Mouse (Mus musculus) CH12.LX (cell line): ENCODE measurements around the gene Nanos2. TPM values are rescaled to one million over a fixed set of nuclear protein-coding genes. Genes with fewer than 3 reads are reported as not detected.
A peak's percentile ranks its signal among the peaks of the same experiment; 100 is the strongest.

ENCODE experiments used
- DNase-seq: peaks from one replicate; pipeline ENCODE4 v3.0.0-alpha.2; 2013; ENCODE audit errors: extremely low read depth
- H3K27ac ChIP-seq: 2 replicates; pipeline ENCODE4 v1.5.1; 2012; ENCODE audit warnings: low read depth, mild to moderate bottlenecking, control low read depth, moderate library complexity; ENCODE audit not compliant: insufficient read depth
- H3K27me3 ChIP-seq: replicated peaks from 2 replicates; pipeline ENCODE3; 2012; ENCODE audit warnings: inconsistent platforms
- H3K36me3 ChIP-seq, 2 experiments: replicated peaks in 1 of 2; 2 replicates each; pipeline versions ENCODE3 to v1.6.1; 2012; ENCODE audit warnings: inconsistent platforms in 1 of 2, low read length in 1 of 2, mild to moderate bottlenecking in 1 of 2, mixed read lengths in 1 of 2, moderate library complexity in 1 of 2; ENCODE audit not compliant: control insufficient read depth in 1 of 2, insufficient read depth in 1 of 2
- H3K4me1 ChIP-seq, 2 experiments: 2 replicates each; pipeline ENCODE4 v1.6.1; 2012; ENCODE audit warnings: inconsistent platforms in 1 of 2, moderate library complexity in 1 of 2; ENCODE audit not compliant: insufficient read depth in 2 of 2, control insufficient read depth in 1 of 2
- H3K4me2 ChIP-seq: 2 replicates; pipeline ENCODE4 v1.6.1; 2012; ENCODE audit warnings: low read depth, mild to moderate bottlenecking, control low read depth; ENCODE audit not compliant: poor library complexity, insufficient read depth, severe bottlenecking
- H3K4me3 ChIP-seq, 3 experiments: fragments of 150-350 bp in 1 of 3; sonication (generic) in 1 of 3; replicated peaks in 1 of 3; 2 replicates each; pipeline versions ENCODE3 to v1.5.1; 2011 to 2012; ENCODE audit warnings: low read depth in 2 of 3, low read length in 2 of 3, mild to moderate bottlenecking in 2 of 3, moderate library complexity in 2 of 3, control low read depth in 1 of 3, improper control_type of control experiment in 1 of 3, inconsistent platforms in 1 of 3, mixed read lengths in 1 of 3; ENCODE audit not compliant: poor library complexity in 1 of 3
- H3K79me2 ChIP-seq: replicated peaks from 2 replicates; pipeline ENCODE4 v1.6.1; 2012; ENCODE audit warnings: mild to moderate bottlenecking, moderate library complexity; ENCODE audit not compliant: control insufficient read depth, poor library complexity, insufficient read depth, severe bottlenecking; ENCODE audit errors: extremely low read depth
- H3K9ac ChIP-seq: 2 replicates; pipeline ENCODE4 v1.6.1; 2012; ENCODE audit warnings: low read depth, mild to moderate bottlenecking, control low read depth, moderate library complexity; ENCODE audit not compliant: insufficient read depth
- H3K9me3 ChIP-seq: replicated peaks from 2 replicates; pipeline ENCODE3; 2012; ENCODE audit warnings: low read length, inconsistent platforms, mixed read lengths
- BHLHE40 ChIP-seq: IDR thresholded peaks from 2 replicates; pipeline ENCODE4 v1.6.1; 2011; ENCODE audit warnings: mild to moderate bottlenecking, low read depth, low read length, improper control_type of control experiment
- CHD1 ChIP-seq: IDR thresholded peaks from 2 replicates; pipeline ENCODE4 v1.6.1; 2012; ENCODE audit warnings: low read depth, low read length, improper control_type of control experiment, inconsistent platforms
- CHD2 ChIP-seq: IDR thresholded peaks from 2 replicates; pipeline ENCODE4 v1.6.1; 2011; ENCODE audit warnings: low read length, improper control_type of control experiment
- CTCF ChIP-seq, 2 experiments: IDR thresholded peaks in 1 of 2; conservative IDR thresholded peaks in 1 of 2; 2 replicates each; pipeline ENCODE4 v1.5.1; 2011 to 2012; ENCODE audit warnings: low read depth in 2 of 2, low read length in 2 of 2, improper control_type of control experiment in 1 of 2, inconsistent platforms in 1 of 2, mild to moderate bottlenecking in 1 of 2, moderate library complexity in 1 of 2
- E2F4 ChIP-seq: IDR thresholded peaks from 2 replicates; pipeline ENCODE4 v1.6.1; 2011; ENCODE audit warnings: low read depth, low read length, improper control_type of control experiment; ENCODE audit not compliant: insufficient replicate concordance
- ELF1 ChIP-seq: IDR thresholded peaks from 2 replicates; pipeline ENCODE4 v1.6.1; 2014; ENCODE audit warnings: low read depth, mild to moderate bottlenecking, inconsistent platforms, low read length, improper control_type of control experiment
- EP300 ChIP-seq: IDR thresholded peaks from 2 replicates; pipeline ENCODE4 v1.6.1; 2011; ENCODE audit warnings: low read length, improper control_type of control experiment
- ETS1 ChIP-seq: conservative IDR thresholded peaks from 2 replicates; pipeline ENCODE4 v1.6.1; 2012; ENCODE audit warnings: low read depth, mild to moderate bottlenecking, inconsistent platforms, low read length, improper control_type of control experiment, moderate library complexity
- GABPA ChIP-seq: IDR thresholded peaks from 2 replicates; pipeline ENCODE4 v1.6.1; 2012; ENCODE audit warnings: low read depth, low read length, improper control_type of control experiment, inconsistent platforms; ENCODE audit not compliant: insufficient replicate concordance
- HCFC1 ChIP-seq: IDR thresholded peaks from 2 replicates; pipeline ENCODE4 v1.6.1; 2012; ENCODE audit warnings: low read depth, mild to moderate bottlenecking, inconsistent platforms, low read length, improper control_type of control experiment
- IRF4 ChIP-seq: IDR thresholded peaks from 2 replicates; pipeline ENCODE4 v1.6.1; 2014; ENCODE audit warnings: low read depth, mild to moderate bottlenecking, inconsistent platforms, low read length, improper control_type of control experiment
- JUN ChIP-seq: IDR thresholded peaks from 2 replicates; pipeline ENCODE4 v1.6.1; 2011; ENCODE audit warnings: low read depth, mild to moderate bottlenecking, low read length, improper control_type of control experiment, moderate library complexity; ENCODE audit not compliant: insufficient read depth
- JUND ChIP-seq: conservative IDR thresholded peaks from 2 replicates; pipeline ENCODE4 v1.6.1; 2011; ENCODE audit warnings: low read depth, low read length, improper control_type of control experiment
- KAT2A ChIP-seq: IDR thresholded peaks from 2 replicates; pipeline ENCODE4 v1.6.1; 2012; ENCODE audit warnings: low read length, improper control_type of control experiment, inconsistent platforms; ENCODE audit not compliant: insufficient replicate concordance
- MAFK ChIP-seq: IDR thresholded peaks from 2 replicates; pipeline ENCODE4 v1.6.1; 2011; ENCODE audit warnings: low read length, improper control_type of control experiment; ENCODE audit not compliant: insufficient replicate concordance
- MAX ChIP-seq: IDR thresholded peaks from 2 replicates; pipeline ENCODE4 v1.6.1; 2011; ENCODE audit warnings: low read length, improper control_type of control experiment
- MAZ ChIP-seq: IDR thresholded peaks from 2 replicates; pipeline ENCODE4 v1.6.1; 2012; ENCODE audit warnings: low read depth, mild to moderate bottlenecking, inconsistent platforms, low read length, improper control_type of control experiment, moderate library complexity
- MEF2A ChIP-seq: IDR thresholded peaks from 2 replicates; pipeline ENCODE4 v1.6.1; 2014; ENCODE audit warnings: low read depth, mild to moderate bottlenecking, inconsistent platforms, low read length, improper control_type of control experiment, borderline replicate concordance
- MXI1 ChIP-seq: IDR thresholded peaks from 2 replicates; pipeline ENCODE4 v1.6.1; 2011; ENCODE audit warnings: mild to moderate bottlenecking, low read depth, low read length, improper control_type of control experiment
- MYC ChIP-seq: IDR thresholded peaks from 2 replicates; pipeline ENCODE4 v1.6.1; 2011; ENCODE audit warnings: low read depth, mild to moderate bottlenecking, improper control_type of control experiment, low read length
- NELFE ChIP-seq: IDR thresholded peaks from 2 replicates; pipeline ENCODE4 v1.6.1; 2011; ENCODE audit warnings: low read depth, low read length, improper control_type of control experiment
- NRF1 ChIP-seq: IDR thresholded peaks from 2 replicates; pipeline ENCODE4 v1.6.1; 2014; ENCODE audit warnings: low read depth, mild to moderate bottlenecking, inconsistent platforms, low read length, improper control_type of control experiment, moderate library complexity
- PAX5 ChIP-seq: IDR thresholded peaks from 2 replicates; pipeline ENCODE4 v1.6.1; 2012; ENCODE audit warnings: low read length, inconsistent platforms, mixed read lengths
- POLR2A ChIP-seq: IDR thresholded peaks from 2 replicates; pipeline ENCODE4 v1.6.1; 2011; ENCODE audit warnings: low read depth, mild to moderate bottlenecking, improper control_type of control experiment, low read length
- POLR2AphosphoS2 ChIP-seq: IDR thresholded peaks from 2 replicates; pipeline ENCODE4 v1.6.1; 2011; ENCODE audit warnings: low read depth, low read length, improper control_type of control experiment
- RAD21 ChIP-seq: IDR thresholded peaks from 2 replicates; pipeline ENCODE4 v1.6.1; 2011; ENCODE audit warnings: low read depth, mild to moderate bottlenecking, low read length, improper control_type of control experiment, moderate library complexity
- RCOR1 ChIP-seq: conservative IDR thresholded peaks from 2 replicates; pipeline ENCODE4 v1.6.1; 2012; ENCODE audit warnings: low read depth, mild to moderate bottlenecking, inconsistent platforms, low read length, improper control_type of control experiment
- SIN3A ChIP-seq: IDR thresholded peaks from 2 replicates; pipeline ENCODE4 v1.6.1; 2012; ENCODE audit warnings: low read length, improper control_type of control experiment, inconsistent platforms
- SMC3 ChIP-seq: IDR thresholded peaks from 2 replicates; pipeline ENCODE4 v1.6.1; 2011; ENCODE audit warnings: low read depth, low read length, improper control_type of control experiment
- TBP ChIP-seq: conservative IDR thresholded peaks from 2 replicates; pipeline ENCODE4 v1.6.1; 2011; ENCODE audit warnings: low read depth, low read length, improper control_type of control experiment
- TCF12 ChIP-seq: IDR thresholded peaks from 2 replicates; pipeline ENCODE4 v1.6.1; 2014; ENCODE audit warnings: low read depth, mild to moderate bottlenecking, inconsistent platforms, low read length, improper control_type of control experiment
- UBTF ChIP-seq: IDR thresholded peaks from 2 replicates; pipeline ENCODE4 v1.6.1; 2012; ENCODE audit warnings: low read depth, mild to moderate bottlenecking, inconsistent platforms, low read length, improper control_type of control experiment, moderate library complexity
- USF1 ChIP-seq: IDR thresholded peaks from 2 replicates; pipeline ENCODE4 v1.6.1; 2014; ENCODE audit warnings: low read depth, mild to moderate bottlenecking, inconsistent platforms, low read length, improper control_type of control experiment
- USF2 ChIP-seq: conservative IDR thresholded peaks from 2 replicates; pipeline ENCODE4 v1.6.1; 2011; ENCODE audit warnings: low read depth, low read length, improper control_type of control experiment
- ZC3H11A ChIP-seq: IDR thresholded peaks from 2 replicates; pipeline ENCODE4 v1.6.1; 2012; ENCODE audit warnings: low read depth, mild to moderate bottlenecking, inconsistent platforms, low read length, improper control_type of control experiment
- ZKSCAN1 ChIP-seq: IDR thresholded peaks from 2 replicates; pipeline ENCODE4 v1.6.1; 2012; ENCODE audit warnings: low read depth, inconsistent platforms, low read length, improper control_type of control experiment, borderline replicate concordance
- ZMIZ1 ChIP-seq: IDR thresholded peaks from 2 replicates; pipeline ENCODE4 v1.6.1; 2012; ENCODE audit warnings: low read depth, mild to moderate bottlenecking, inconsistent platforms, low read length, improper control_type of control experiment
- ZNF384 ChIP-seq: IDR thresholded peaks from 2 replicates; pipeline ENCODE4 v1.6.1; 2012; ENCODE audit warnings: low read depth, low read length, improper control_type of control experiment, inconsistent platforms
- dilution Hi-C: fragments of 300-500 bp; cut with MboI; formaldehyde crosslinking; loops from 2 replicates; pipeline ENCODE4 v1.14.3; 2020; ENCODE audit warnings: low sequenced_read_pairs; ENCODE audit not compliant: extremely low pct_unique_long_range_greater_than_20kb, extremely low pct_ligation_motif_present
- in situ Hi-C: fragments of 300-500 bp; cut with MboI; formaldehyde crosslinking; loops from 3 replicates; pipeline ENCODE4 v1.14.3; 2019; ENCODE audit warnings: low sequenced_read_pairs, low pct_ligation_motif_present, low pct_unique_long_range_greater_than_20kb, mixed read lengths
- polyA plus RNA-seq: library from polyadenylated mRNA; unstranded; fragments of >175 nt; gene quantifications from 2 replicates; pipeline ENCODE4 v1.2.1, GENCODE M21; 2012; ENCODE audit warnings: low read depth; ENCODE audit not compliant: insufficient read length
- total RNA-seq, 2 experiments: library from RNA; depleted of rRNA; stranded (reverse); fragments of 300-350 nt in 1 of 2; fragments of >200 nt in 1 of 2; gene quantifications; 2 replicates each; pipeline ENCODE4 v1.2.3; 2012 to 2014

Gene Nanos2
- total and polyA plus RNA-seq, 3 experiments: not detected

- peak overlapping the region; percentile 46 for H3K27ac ChIP-seq
- peak overlapping the region; percentile 40 to 62 (median 49) for H3K4me3 ChIP-seq
- in situ Hi-C loops: no loop called here
- peak overlapping the region; percentile 73 for H3K9ac ChIP-seq
- H3K4me1 ChIP-seq: peaks cover 7 to 56% of the 10 kb centered on the region in 2 experiments; a peak in 2 of 4 replicates
- H3K4me2 ChIP-seq: peak overlapping the region; percentile 64
- peaks cover 8 to 31% of the 10 kb centered on the region in 2 experiments for H3K36me3 ChIP-seq
- H3K79me2 ChIP-seq: no peaks in the 10 kb centered on the region
- peaks cover 4% of the 10 kb centered on the region for H3K9me3 ChIP-seq
- TF ChIP-seq IRF4: peak; percentile 47
- TF ChIP-seq USF2: no peak
- peak; percentile 29; the same call in 1 of the 2 replicates for TF ChIP-seq POLR2AphosphoS2
- no peak for TF ChIP-seq ZC3H11A
- no peak for TF ChIP-seq JUN
- no peak for TF ChIP-seq ZKSCAN1
- TF ChIP-seq RAD21: no peak
- no peak; the same call in 1 of the 2 replicates for TF ChIP-seq MYC
- peak; percentile 77 for TF ChIP-seq NELFE
- peak; percentile 48 for TF ChIP-seq ELF1
- peak; percentile 28; the same call in 1 of the 2 replicates for TF ChIP-seq TCF12
- no peak; the same call in 1 of the 2 replicates for TF ChIP-seq MXI1
- TF ChIP-seq EP300: 0 out of 2 replicates have a peak, but pooled peaks have one; percentile 20
- peak; percentile 52; the same call in 1 of the 2 replicates for TF ChIP-seq MAFK
- peak; percentile 47; the same call in 1 of the 2 replicates for TF ChIP-seq GABPA
- no peak; the same call in 1 of the 2 replicates for TF ChIP-seq MAZ
- TF ChIP-seq MAX: peak; percentile 57; the same call in 1 of the 2 replicates
- peak; percentile 82 for TF ChIP-seq POLR2A
- TF ChIP-seq PAX5: no peak
- TF ChIP-seq ZNF384: no peak
- TF ChIP-seq TBP: peak; percentile 14; the same call in 1 of the 2 replicates
- TF ChIP-seq UBTF: no peak
- 0 out of 2 replicates have a peak, but pooled peaks have one; percentile 6 for TF ChIP-seq CHD2
- no peak; the same call in 1 of the 2 replicates for TF ChIP-seq BHLHE40
- TF ChIP-seq ZMIZ1: peak; percentile 91
- TF ChIP-seq NRF1: no peak; the same call in 1 of the 2 replicates
- no peak; the same call in 1 of the 2 replicates for TF ChIP-seq MEF2A
- no peak for TF ChIP-seq USF1
- no peak for TF ChIP-seq ETS1
- TF ChIP-seq JUND: 0 out of 2 replicates have a peak, but pooled peaks have one; percentile 15
- peak; percentile 71; the same call in 1 of the 2 replicates for TF ChIP-seq SIN3A
- no peak for TF ChIP-seq CTCF (conservative IDR thresholded peaks at IDR 0.05 in 1 of 2, IDR thresholded peaks at IDR 0.05 in 1 of 2; ENCODE audit: low read depth in 2 of 2, low read length in 2 of 2)
- TF ChIP-seq CHD1: 0 out of 2 replicates have a peak, but pooled peaks have one; percentile 34
- TF ChIP-seq KAT2A: peak; percentile 96; the same call in 1 of the 2 replicates
- TF ChIP-seq HCFC1: peak; percentile 93
- TF ChIP-seq RCOR1: 0 out of 2 replicates have a peak, but pooled peaks have one; percentile 46
- no peak for TF ChIP-seq SMC3
- no peak for TF ChIP-seq E2F4
- peak; percentile 96 for DNase-seq
- dilution Hi-C loops: no loop called here
- H3K27me3 ChIP-seq: no peaks in the 10 kb centered on the region
These were observed 15.8 kb downstream of the Nanos2 start for GRCm38 (mm10) chr7:19002848-19003498.
